Mouse (Mus musculus) spleen, adult 2 months (tissue): ENCODE data around the gene Cit.

Experiments used
- CTCF ChIP-seq: fragments of 200-500 bp; IDR thresholded peaks from 2 replicates; pipeline ENCODE4 v1.5.1; 2011; ENCODE audit warnings: mild to moderate bottlenecking, inconsistent platforms; ENCODE audit not compliant: insufficient read depth, insufficient read length, insufficient replicate concordance; ENCODE audit errors: extremely low read depth
- POLR2A ChIP-seq: fragments of 200-500 bp; IDR thresholded peaks from 2 replicates; pipeline ENCODE4 v1.6.1; 2011; ENCODE audit warnings: low read depth, low read length, inconsistent platforms

GRCm38 (mm10) chr5:116018784-116019183 is 173.7 kb downstream of the Cit start:
- TF ChIP-seq CTCF (no peak), POLR2A (no peak)
